Mouse (Mus musculus) small intestine, adult 2 months (tissue): Measurements from ENCODE around the gene Tmem88b. TPM values are rescaled to one million over a fixed set of nuclear protein-coding genes. Genes with fewer than 3 reads are reported as not detected.

Experiments
- H3K27ac ChIP-seq: fragments of 200-500 bp; 2 replicates; pipeline ENCODE4 v1.5.1; 2012; ENCODE audit warnings: low read depth, low read length, control low read depth, inconsistent platforms; ENCODE audit not compliant: insufficient read depth
- H3K27me3 ChIP-seq: fragments of 200-500 bp; 2 replicates; pipeline ENCODE4 v1.6.1; 2012; ENCODE audit warnings: mild to moderate bottlenecking, moderate library complexity, low read length, inconsistent platforms; ENCODE audit not compliant: control insufficient read depth, insufficient read depth
- H3K36me3 ChIP-seq: fragments of 200-500 bp; 2 replicates; pipeline ENCODE4 v1.6.1; 2012; ENCODE audit warnings: mild to moderate bottlenecking, low read length, control low read depth, inconsistent platforms; ENCODE audit not compliant: control insufficient read depth, insufficient read depth
- H3K4me1 ChIP-seq: fragments of 200-500 bp; 2 replicates; pipeline ENCODE4 v1.6.1; 2012; ENCODE audit warnings: low read length, inconsistent platforms, mixed read lengths; ENCODE audit not compliant: control insufficient read depth, insufficient read depth, insufficient read length
- H3K4me3 ChIP-seq: fragments of 200-500 bp; 2 replicates; pipeline ENCODE4 v1.5.1; 2012; ENCODE audit warnings: low read depth, mild to moderate bottlenecking, control low read depth, inconsistent platforms, low read length, moderate library complexity
- CTCF ChIP-seq: fragments of 200-500 bp; IDR thresholded peaks from 2 replicates; pipeline ENCODE4 v1.5.1; 2012; ENCODE audit warnings: low read depth, mild to moderate bottlenecking, control low read depth, inconsistent platforms, low read length, moderate library complexity, mixed read lengths; ENCODE audit not compliant: insufficient replicate concordance, insufficient read length; ENCODE audit errors: extremely low read depth
- POLR2A ChIP-seq: fragments of 200-500 bp; IDR thresholded peaks from 2 replicates; pipeline ENCODE4 v1.6.1; 2012; ENCODE audit warnings: low read depth, mild to moderate bottlenecking, control low read depth, inconsistent platforms, low read length, moderate library complexity
- WGBS: fragments of 180-500 bp; shearing (Covaris S2); methylation state at CpG from one replicate; pipeline ENCODE4 v1.1.7; 2018; 5-methylcytosine and 5-hydroxymethylcytosine counted together
- polyA plus RNA-seq: library from polyadenylated mRNA; depleted of rRNA; stranded (reverse); fragments of >200 nt; gene quantifications from 2 replicates; pipeline ENCODE4 v1.2.3, GENCODE M21; 2012

Gene Tmem88b
- polyA plus RNA-seq, 1 experiment: 2.6 TPM

- Histone ChIP-seq H3K27me3 (no peaks in the 10 kb centered on the region), H3K4me3 (no peak overlapping the region), H3K27ac (no peak overlapping the region), H3K4me1 (peaks cover 26% of the 10 kb centered on the region), H3K36me3 (no peaks in the 10 kb centered on the region)
- TF ChIP-seq CTCF (no peak), POLR2A (no peak)
- WGBS: 87% methylated on average over 4 of the region's 4 CpGs
These were observed 6.2 kb downstream of the Tmem88b start for GRCm38 (mm10) chr4:155779498-155779897.

GRCm38 (mm10) chr4:155777816-155778215 is 7.9 kb downstream of the Tmem88b start:
- Histone ChIP-seq H3K27ac (no peak overlapping the region), H3K4me3 (no peak overlapping the region), H3K27me3 (no peaks in the 10 kb centered on the region), H3K4me1 (peaks cover 27% of the 10 kb centered on the region), H3K36me3 (0 out of 2 replicates have a peak, but pooled peaks cover under 1% of the 10 kb centered on the region)
- TF ChIP-seq CTCF: no peak
- no peak for TF ChIP-seq POLR2A
- 48% methylated on average over 2 of the region's 2 CpGs for WGBS

GRCm38 (mm10) chr4:155776704-155777335 is 8.9 kb downstream of the Tmem88b start:
- H3K27ac ChIP-seq: peak overlapping the region; percentile 20
- 59% methylated on average over 2 of the region's 2 CpGs for WGBS
- peaks cover 37% of the 10 kb centered on the region for H3K4me1 ChIP-seq
- H3K27me3 ChIP-seq: no peaks in the 10 kb centered on the region
- no peak for TF ChIP-seq CTCF
- TF ChIP-seq POLR2A: no peak
- H3K4me3 ChIP-seq: no peak overlapping the region
- H3K36me3 ChIP-seq: 0 out of 2 replicates have a peak, but pooled peaks cover 5% of the 10 kb centered on the region

GRCm38 (mm10) chr4:155775855-155776254 is 9.8 kb downstream of the Tmem88b start:
- no peak for TF ChIP-seq CTCF
- no peak for TF ChIP-seq POLR2A
- Histone ChIP-seq H3K27me3 (no peaks in the 10 kb centered on the region), H3K36me3 (0 out of 2 replicates have a peak, but pooled peaks cover 5% of the 10 kb centered on the region), H3K4me1 (peaks cover 39% of the 10 kb centered on the region), H3K4me3 (no peak overlapping the region), H3K27ac (peak overlapping the region; percentile 72)
- WGBS: 45% methylated on average over 3 of the region's 3 CpGs

GRCm38 (mm10) chr4:155774971-155775740 is 10.5 kb downstream of the Tmem88b start:
- TF ChIP-seq CTCF (no peak), POLR2A (no peak)
- WGBS: 56% methylated on average over 9 of the region's 9 CpGs
- Histone ChIP-seq H3K36me3 (0 out of 2 replicates have a peak, but pooled peaks cover 5% of the 10 kb centered on the region), H3K4me1 (peaks cover 45% of the 10 kb centered on the region), H3K27me3 (no peaks in the 10 kb centered on the region), H3K4me3 (no peak overlapping the region), H3K27ac (peak overlapping the region; percentile 72)

GRCm38 (mm10) chr4:155774280-155774754 is 11.4 kb downstream of the Tmem88b start, which contains the start of gene Vwa1:
TSS of gene Vwa1 (minus strand) at chr4:155774698.
- H3K27me3 ChIP-seq: no peaks in the 10 kb centered on the region
- H3K4me3 ChIP-seq: peak within 1 kb of the TSS; percentile 69
- peaks cover 48% of the 10 kb centered on the region for H3K4me1 ChIP-seq
- under 1% methylated on average over 35 of the region's 35 CpGs for WGBS
- H3K36me3 ChIP-seq: 0 out of 2 replicates have a peak, but pooled peaks cover 5% of the 10 kb centered on the region
- peak within 1 kb of the TSS; percentile 91 for H3K27ac ChIP-seq
- TF ChIP-seq POLR2A: peak; percentile 76
- TF ChIP-seq CTCF: no peak
